Mouse (Mus musculus): ENCODE results near the gene Zfp112.

DNA sequence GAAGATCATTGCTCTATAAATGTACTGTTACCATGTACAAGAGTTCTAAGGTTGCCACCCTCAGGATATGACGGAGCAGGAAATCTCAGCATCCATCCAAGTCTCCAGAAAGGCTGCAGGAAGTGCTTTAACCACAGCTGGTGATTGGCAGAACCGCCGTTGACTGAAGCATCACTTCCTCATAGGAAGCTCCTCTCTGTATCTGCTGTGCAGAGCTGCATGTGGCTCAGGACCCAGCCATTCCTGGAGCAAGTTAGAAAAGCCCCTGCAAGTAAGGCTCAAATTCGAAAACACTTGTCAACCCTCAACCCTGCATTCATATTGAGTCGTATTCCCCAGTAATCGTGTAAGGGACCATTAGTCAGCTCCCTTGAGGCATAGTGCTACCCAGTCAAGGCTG is 30.5 kb downstream of the Zfp112 start:
- TF ChIP-seq E2F4 (IDR thresholded peaks at IDR 0.05; ENCODE audit: insufficient read depth) (no peak), POLR2A (IDR thresholded peaks at IDR 0.05; ENCODE audit: insufficient read length, low read depth) (no peak), MAX (IDR thresholded peaks at IDR 0.05; ENCODE audit: low read depth) (no peak), POLR2AphosphoS2 (IDR thresholded peaks at IDR 0.05; ENCODE audit: insufficient read length, low read depth) (no peak)

Measured in myocyte (in vitro differentiated cells).